Mouse (Mus musculus) liver, embryonic 16.5 days (tissue): ENCODE results near the gene Efna3. TPM values are rescaled to one million over a fixed set of nuclear protein-coding genes. Genes with fewer than 3 reads are reported as not detected.

Experiments used
- polyA plus RNA-seq: library from polyadenylated mRNA; unstranded; fragments of >200 nt; fragmentation: Nextera tagmentation; extraction: Ambion mirVana; gene quantifications from 2 replicates; pipeline ENCODE4 v1.2.1, GENCODE M21; 2015

Efna3 gene
- polyA plus RNA-seq, 1 experiment from 2014 or later: 0.94 TPM

Other genes with a start within 250 kb of the Efna3 start
- 2.6 and 3.3 TPM in 2 replicates for gene Rusc1, start 229.7 kb downstream of the Efna3 start, polyA plus RNA-seq
- 0.11 TPM in 1 of 2 replicates, not detected in the other for gene Gm43738, start 221.9 kb downstream of the Efna3 start, polyA plus RNA-seq
- 375 and 379 TPM in 2 replicates for gene Fdps, start 221.0 kb downstream of the Efna3 start, polyA plus RNA-seq
- 102 and 104 TPM in 2 replicates for gene Pklr, start 186.8 kb downstream of the Efna3 start, polyA plus RNA-seq
- gene Hcn3, start 162.8 kb downstream of the Efna3 start, polyA plus RNA-seq: 0.29 and 0.32 TPM in 2 replicates
- 6.4 and 8.4 TPM in 2 replicates for gene Clk2, start 158.2 kb downstream of the Efna3 start, polyA plus RNA-seq
- 47.5 and 49.0 TPM in 2 replicates for gene Scamp3, start 145.5 kb downstream of the Efna3 start, polyA plus RNA-seq
- gene Fam189b, start 139.8 kb downstream of the Efna3 start, polyA plus RNA-seq: 2.0 and 2.4 TPM in 2 replicates
- 27.5 and 28.0 TPM in 2 replicates for gene Gba, start 120.0 kb downstream of the Efna3 start, polyA plus RNA-seq
- gene Thbs3, start 107.8 kb downstream of the Efna3 start, polyA plus RNA-seq: 1.3 and 2.0 TPM in 2 replicates
- 94.4 and 95.3 TPM in 2 replicates for gene Mtx1, start 95.9 kb downstream of the Efna3 start, polyA plus RNA-seq
- 0.11 and 1.0 TPM in 2 replicates for gene Muc1, start 93.9 kb downstream of the Efna3 start, polyA plus RNA-seq
- gene Krtcap2, start 77.0 kb downstream of the Efna3 start, polyA plus RNA-seq: 129 and 131 TPM in 2 replicates
- gene Trim46, start 76.7 kb downstream of the Efna3 start, polyA plus RNA-seq: 0.14 and 0.28 TPM in 2 replicates
- gene Dpm3, start 63.6 kb downstream of the Efna3 start, polyA plus RNA-seq: 51.9 and 59.4 TPM in 2 replicates
- 18.9 and 22.2 TPM in 2 replicates for gene Slc50a1, start 52.4 kb downstream of the Efna3 start, polyA plus RNA-seq
- 8.1 and 12.7 TPM in 2 replicates for gene Efna1, start 41.8 kb downstream of the Efna3 start, polyA plus RNA-seq
- 0.51 and 0.60 TPM in 2 replicates for gene Efna4, start 15.1 kb upstream of the Efna3 start, polyA plus RNA-seq
- 9.0 and 11.2 TPM in 2 replicates for gene Adam15, start 27.0 kb upstream of the Efna3 start, polyA plus RNA-seq
- 0.05 TPM in 1 of 2 replicates, not detected in the other for gene Dcst2, start 39.0 kb upstream of the Efna3 start, polyA plus RNA-seq
- gene Dcst1, start 42.3 kb upstream of the Efna3 start, polyA plus RNA-seq: 0.12 TPM in 1 of 2 replicates, not detected in the other
- 2.4 and 2.7 TPM in 2 replicates for gene Zbtb7b, start 71.8 kb upstream of the Efna3 start, polyA plus RNA-seq
- gene Lenep, start 79.8 kb upstream of the Efna3 start, polyA plus RNA-seq: not detected in 2 replicates
- gene Flad1, start 88.9 kb upstream of the Efna3 start, polyA plus RNA-seq: 14.9 and 15.1 TPM in 2 replicates
- gene Cks1b, start 95.4 kb upstream of the Efna3 start, polyA plus RNA-seq: 176 and 206 TPM in 2 replicates
- gene Shc1, start 95.5 kb upstream of the Efna3 start, polyA plus RNA-seq: 43.2 and 46.0 TPM in 2 replicates
- gene Pygo2, start 107.2 kb upstream of the Efna3 start, polyA plus RNA-seq: 6.6 and 8.7 TPM in 2 replicates
- gene Pbxip1, start 113.7 kb upstream of the Efna3 start, polyA plus RNA-seq: 7.2 and 8.6 TPM in 2 replicates
- 34.8 and 36.9 TPM in 2 replicates for gene Pmvk, start 131.6 kb upstream of the Efna3 start, polyA plus RNA-seq
- 0.05 TPM in 1 of 2 replicates, not detected in the other for gene Kcnn3, start 197.2 kb upstream of the Efna3 start, polyA plus RNA-seq